Mouse (Mus musculus): Measurements from ENCODE around the gene Bag3. TPM values are rescaled to one million over a fixed set of nuclear protein-coding genes. Genes with fewer than 3 reads are reported as not detected.
A peak's percentile ranks its signal among the peaks of the same experiment; 100 is the strongest.

Bag3 gene
- total and polyA plus RNA-seq, 2 experiments from 2014 or later, result 43.8 to 75.3 TPM

DNA sequence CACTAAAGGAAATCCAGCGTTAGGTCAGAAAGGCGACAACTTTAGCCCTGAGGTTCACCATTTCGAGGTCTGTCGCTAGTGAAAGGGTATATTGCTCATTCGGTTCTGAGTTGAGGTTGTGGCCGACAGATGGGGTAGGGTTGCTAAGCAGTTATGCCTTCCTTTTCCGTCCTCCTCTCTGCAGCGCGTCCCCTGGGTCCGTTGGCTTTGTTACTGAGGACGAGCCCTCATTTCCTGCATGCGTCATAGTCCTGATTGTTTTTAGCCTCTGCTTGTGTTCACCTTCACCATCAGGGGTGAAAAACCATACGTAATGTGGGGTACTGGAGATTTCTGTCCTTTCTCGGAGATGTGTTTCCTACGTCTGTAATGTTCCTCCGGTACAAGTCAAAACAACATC lies 17.3 kb downstream of the Bag3 start:
- Histone ChIP-seq H3K36me3 (replicated peaks; ENCODE audit: control insufficient read depth, insufficient read depth, low read length) (peaks cover 53% of the 10 kb centered on the region), H3K4me2 (ENCODE audit: low read depth, low read length) (no peak overlapping the region), H3K4me3 (ENCODE audit: low read depth, low read length) (no peak overlapping the region), H3K27ac (ENCODE audit: low read depth) (peak overlapping the region; percentile 96), H3K27me3 (ENCODE audit: control insufficient read depth, insufficient read depth, low read length) (no peaks in the 10 kb centered on the region), H3K9ac (replicated peaks; ENCODE audit: low read depth, low read length) (no peak overlapping the region), H3K4me1 (ENCODE audit: control insufficient read depth, insufficient read depth) (peaks cover 74% of the 10 kb centered on the region), H3K9me3 (replicated peaks; ENCODE audit: control insufficient read depth, low read length) (no peaks in the 10 kb centered on the region)
- DNase-seq (ENCODE audit: low spot score), result peak; percentile 47
- WGBS, result 72% methylated on average over 16 of the region's 16 CpGs
- TF ChIP-seq CTCF (IDR thresholded peaks at IDR 0.05; ENCODE audit: low read depth) (no peak), EP300 (IDR thresholded peaks at IDR 0.05; ENCODE audit: low read depth) (no peak; the same call in 1 of the 2 replicates)
- no peak for ATAC-seq (ENCODE audit: insufficient read depth, low read depth)

DNA sequence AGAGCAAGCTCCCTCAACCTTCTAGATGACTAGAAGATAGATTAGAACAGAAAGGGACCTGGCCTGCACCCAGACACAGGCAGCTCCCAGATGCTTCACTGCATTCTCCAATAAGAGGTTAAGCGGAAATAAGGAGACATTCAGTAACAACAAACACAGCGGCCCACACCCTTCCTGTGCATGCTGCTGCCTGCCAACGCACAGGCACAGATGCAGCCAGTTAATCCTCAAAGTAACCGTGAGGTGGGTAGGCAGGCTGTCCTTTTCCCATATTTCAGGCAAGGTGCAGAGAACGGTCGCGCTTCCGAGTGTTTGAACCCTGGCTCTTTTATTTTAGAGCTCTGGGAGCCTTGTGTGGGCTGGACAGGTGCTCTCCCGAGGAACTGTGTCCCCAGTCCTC lies 17.8 kb downstream of the Bag3 start:
- Histone ChIP-seq H3K9me3 (replicated peaks; ENCODE audit: control insufficient read depth, low read length) (no peaks in the 10 kb centered on the region), H3K4me1 (ENCODE audit: control insufficient read depth, insufficient read depth) (peaks cover 69% of the 10 kb centered on the region), H3K9ac (replicated peaks; ENCODE audit: low read depth, low read length) (0 out of 2 replicates have a peak overlapping the region, but pooled peaks have one; percentile 9), H3K4me2 (ENCODE audit: low read depth, low read length) (0 out of 2 replicates have a peak overlapping the region, but pooled peaks have one; percentile 15), H3K27me3 (ENCODE audit: control insufficient read depth, insufficient read depth, low read length) (no peaks in the 10 kb centered on the region), H3K4me3 (ENCODE audit: low read depth, low read length) (no peak overlapping the region), H3K36me3 (replicated peaks; ENCODE audit: control insufficient read depth, insufficient read depth, low read length) (peaks cover 57% of the 10 kb centered on the region), H3K27ac (ENCODE audit: low read depth) (peak overlapping the region; percentile 96)
- no peak for TF ChIP-seq EP300 (IDR thresholded peaks at IDR 0.05; ENCODE audit: low read depth)
- no peak for TF ChIP-seq CTCF (IDR thresholded peaks at IDR 0.05; ENCODE audit: low read depth)
- WGBS, result 37% methylated on average over 9 of the region's 9 CpGs
- ATAC-seq (ENCODE audit: insufficient read depth, low read depth) (peak; percentile 27; the same call in 1 of the 2 replicates), DNase-seq (ENCODE audit: low spot score) (no peak)

DNA sequence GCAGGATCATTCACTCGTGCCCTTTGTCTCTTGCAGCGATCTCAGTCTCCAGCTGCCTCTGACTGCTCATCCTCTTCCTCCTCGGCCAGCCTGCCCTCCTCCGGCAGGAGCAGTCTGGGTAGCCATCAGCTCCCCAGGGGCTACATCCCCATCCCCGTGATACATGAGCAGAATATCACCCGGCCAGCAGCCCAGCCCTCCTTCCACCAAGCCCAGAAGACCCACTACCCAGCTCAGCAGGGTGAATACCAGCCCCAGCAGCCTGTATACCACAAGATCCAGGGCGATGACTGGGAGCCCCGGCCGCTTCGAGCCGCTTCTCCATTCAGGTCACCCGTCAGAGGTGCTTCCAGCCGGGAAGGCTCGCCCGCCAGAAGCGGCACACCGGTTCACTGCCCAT lies 18.4 kb downstream of the Bag3 start:
- 71% methylated on average over 17 of the region's 17 CpGs for WGBS
- ATAC-seq (ENCODE audit: insufficient read depth, low read depth) (no peak), DNase-seq (ENCODE audit: low spot score) (no peak)
- Histone ChIP-seq H3K9ac (replicated peaks; ENCODE audit: low read depth, low read length) (0 out of 2 replicates have a peak overlapping the region, but pooled peaks have one; percentile 9), H3K27me3 (ENCODE audit: control insufficient read depth, insufficient read depth, low read length) (no peaks in the 10 kb centered on the region), H3K9me3 (replicated peaks; ENCODE audit: control insufficient read depth, low read length) (no peaks in the 10 kb centered on the region), H3K4me2 (ENCODE audit: low read depth, low read length) (no peak overlapping the region), H3K4me3 (ENCODE audit: low read depth, low read length) (no peak overlapping the region), H3K27ac (ENCODE audit: low read depth) (peak overlapping the region; percentile 96), H3K4me1 (ENCODE audit: control insufficient read depth, insufficient read depth) (peaks cover 63% of the 10 kb centered on the region), H3K36me3 (replicated peaks; ENCODE audit: control insufficient read depth, insufficient read depth, low read length) (peaks cover 63% of the 10 kb centered on the region)
- no peak for TF ChIP-seq EP300 (IDR thresholded peaks at IDR 0.05; ENCODE audit: low read depth)

DNA sequence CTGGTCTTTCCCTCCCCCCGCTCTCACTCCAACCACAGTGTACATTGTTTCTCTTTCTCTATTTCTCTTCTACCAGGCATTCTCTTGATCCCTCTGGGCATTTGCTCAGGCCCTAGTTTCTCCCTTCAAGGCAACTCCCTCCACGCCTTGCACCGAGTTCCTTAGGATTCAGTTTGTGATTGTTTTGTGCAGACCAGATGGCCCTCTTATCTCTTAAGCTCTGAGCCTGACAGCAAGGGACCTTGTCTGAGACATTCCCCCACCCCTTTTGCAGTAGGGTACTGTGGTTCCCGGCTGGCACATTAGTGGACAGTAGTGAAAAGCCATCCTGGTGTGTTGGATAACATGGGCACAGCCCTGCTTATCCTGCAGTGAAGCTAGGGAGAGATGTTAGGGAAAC lies 19.1 kb downstream of the Bag3 start:
- Histone ChIP-seq H3K4me3 (ENCODE audit: low read depth, low read length) (no peak overlapping the region), H3K27ac (ENCODE audit: low read depth) (peak overlapping the region; percentile 96), H3K9me3 (replicated peaks; ENCODE audit: control insufficient read depth, low read length) (no peaks in the 10 kb centered on the region), H3K27me3 (ENCODE audit: control insufficient read depth, insufficient read depth, low read length) (no peaks in the 10 kb centered on the region), H3K4me2 (ENCODE audit: low read depth, low read length) (no peak overlapping the region), H3K9ac (replicated peaks; ENCODE audit: low read depth, low read length) (no peak overlapping the region), H3K36me3 (replicated peaks; ENCODE audit: control insufficient read depth, insufficient read depth, low read length) (peaks cover 70% of the 10 kb centered on the region), H3K4me1 (ENCODE audit: control insufficient read depth, insufficient read depth) (peaks cover 56% of the 10 kb centered on the region)
- ATAC-seq (ENCODE audit: insufficient read depth, low read depth) (no peak), DNase-seq (ENCODE audit: low spot score) (peak; percentile 12)
- TF ChIP-seq CTCF (IDR thresholded peaks at IDR 0.05; ENCODE audit: low read depth) (no peak), EP300 (IDR thresholded peaks at IDR 0.05; ENCODE audit: low read depth) (no peak)
- 41% methylated on average over 4 of the region's 4 CpGs for WGBS

DNA sequence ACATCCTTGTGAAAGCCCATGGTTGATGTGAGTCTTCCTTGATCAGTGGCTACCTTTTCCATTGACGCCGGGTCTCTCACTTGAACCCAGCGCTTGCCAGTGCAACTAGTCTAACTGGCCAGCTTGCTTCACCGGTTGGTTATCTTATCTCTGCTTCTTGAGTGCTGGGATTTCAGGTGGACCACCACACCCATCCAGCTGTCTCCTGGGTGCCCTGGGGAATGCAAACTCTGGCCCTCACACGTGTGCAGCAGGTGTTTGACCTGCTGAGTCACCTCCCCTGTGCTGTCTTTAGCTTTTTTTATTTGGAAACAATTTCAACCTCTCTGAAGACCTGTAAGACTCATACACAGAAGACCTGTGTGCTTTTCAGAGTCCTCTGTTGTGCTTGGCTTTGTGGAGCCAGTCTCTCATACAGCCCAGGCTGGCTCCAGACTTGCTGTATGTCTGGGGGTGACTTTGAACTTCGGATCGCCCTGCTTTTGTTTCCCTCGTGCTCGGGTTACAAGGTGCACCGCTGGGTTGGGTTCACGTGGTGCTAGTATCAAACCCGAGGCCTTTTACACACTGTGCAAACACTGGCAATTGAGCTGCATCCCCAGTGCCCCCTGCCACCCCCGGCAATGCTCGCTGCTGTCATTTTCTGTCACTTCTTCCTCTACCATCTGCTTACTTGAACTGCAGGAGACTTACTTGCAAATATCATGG lies 19.9 kb downstream of the Bag3 start:
- H3K4me3 ChIP-seq (ENCODE audit: low read depth, low read length), result no peak overlapping the region
- H3K4me2 ChIP-seq (ENCODE audit: low read depth, low read length), result no peak overlapping the region
- H3K36me3 ChIP-seq (replicated peaks; ENCODE audit: control insufficient read depth, insufficient read depth, low read length), result peaks cover 79% of the 10 kb centered on the region
- H3K4me1 ChIP-seq (ENCODE audit: control insufficient read depth, insufficient read depth), result peaks cover 49% of the 10 kb centered on the region
- H3K9me3 ChIP-seq (replicated peaks; ENCODE audit: control insufficient read depth, low read length), result no peaks in the 10 kb centered on the region
- WGBS, result 70% methylated on average over 14 of the region's 14 CpGs
- H3K27ac ChIP-seq (ENCODE audit: low read depth), result peak overlapping the region; percentile 96; the same call in 1 of the 2 replicates
- no peak for TF ChIP-seq CTCF (IDR thresholded peaks at IDR 0.05; ENCODE audit: low read depth)
- no peak for TF ChIP-seq EP300 (IDR thresholded peaks at IDR 0.05; ENCODE audit: low read depth)
- no peak for ATAC-seq (ENCODE audit: insufficient read depth, low read depth)
- H3K9ac ChIP-seq (replicated peaks; ENCODE audit: low read depth, low read length), result no peak overlapping the region
- no peaks in the 10 kb centered on the region for H3K27me3 ChIP-seq (ENCODE audit: control insufficient read depth, insufficient read depth, low read length)
- peak; percentile 2 for DNase-seq (ENCODE audit: low spot score)

All from heart, postnatal 0 days (tissue).